Mouse (Mus musculus) intestine, embryonic 14.5 days (tissue): ENCODE data around the gene Gm21170. TPM values are rescaled to one million over a fixed set of nuclear protein-coding genes. Genes with fewer than 3 reads are reported as not detected.
"Not testable (repeated sequence)": the region's sequence is repeated elsewhere in the genome, so short reads cannot be mapped to it uniquely, and the experiment has no call there.

Experiments used
- ATAC-seq: fragments of 200-750 bp; cut with Nextera tagmentation; replicated peaks from 2 replicates; pipeline ENCODE4 v1.8.0; 2017; ENCODE audit warnings: low read depth, moderate number of reproducible peaks, moderate TSS enrichment, moderate library complexity; ENCODE audit not compliant: low FRiP score, low TSS enrichment
- DNase-seq: peaks from one replicate; pipeline ENCODE4 v3.0.0-alpha.2; 2018; ENCODE audit warnings: low spot score
- H3K27ac ChIP-seq: fragments of 300-500 bp; sonication (generic); 2 replicates; pipeline ENCODE4 v1.5.1; 2014; ENCODE audit warnings: low read depth, mild to moderate bottlenecking, control low read depth
- H3K27me3 ChIP-seq: fragments of 300-500 bp; sonication (generic); replicated peaks from 2 replicates; pipeline ENCODE4 v1.6.1; 2014; ENCODE audit warnings: low read length, control low read depth; ENCODE audit not compliant: control insufficient read depth, insufficient read depth
- H3K36me3 ChIP-seq: fragments of 300-500 bp; sonication (generic); 2 replicates; pipeline ENCODE4 v1.6.1; 2014; ENCODE audit warnings: low read length, control low read depth; ENCODE audit not compliant: control insufficient read depth, insufficient read depth
- H3K4me1 ChIP-seq: fragments of 300-500 bp; sonication (generic); replicated peaks from 2 replicates; pipeline ENCODE4 v1.6.1; 2014; ENCODE audit warnings: low read length, control low read depth, mixed read lengths; ENCODE audit not compliant: control insufficient read depth, insufficient read depth
- H3K4me2 ChIP-seq: fragments of 300-500 bp; sonication (generic); 2 replicates; pipeline ENCODE4 v1.6.1; 2014; ENCODE audit warnings: low read length
- H3K4me3 ChIP-seq: fragments of 300-500 bp; sonication (generic); 2 replicates; pipeline ENCODE4 v1.5.1; 2014; ENCODE audit warnings: low read depth, low read length, control low read depth, mixed read lengths
- H3K9ac ChIP-seq: fragments of 300-500 bp; sonication (generic); 2 replicates; pipeline ENCODE4 v1.6.1; 2014; ENCODE audit warnings: mild to moderate bottlenecking, low read length
- H3K9me3 ChIP-seq: fragments of 300-500 bp; sonication (generic); 2 replicates; pipeline ENCODE4 v1.6.1; 2016; ENCODE audit warnings: low read length, control low read depth; ENCODE audit not compliant: control insufficient read depth
- WGBS: fragments of 180-500 bp; shearing (Covaris S2); extraction: QIAGEN DNeasy Blood & Tissue Kit; methylation state at CpG from one replicate; pipeline ENCODE4 v1.1.7; 2014; 5-methylcytosine and 5-hydroxymethylcytosine counted together
- polyA plus RNA-seq: library from polyadenylated mRNA; unstranded; fragments of >200 nt; fragmentation: Nextera tagmentation; extraction: Ambion mirVana; gene quantifications from 2 replicates; pipeline ENCODE4 v1.2.1, GENCODE M21; 2014

Gene Gm21170
- polyA plus RNA-seq = not detected in 2 replicates

DNA sequence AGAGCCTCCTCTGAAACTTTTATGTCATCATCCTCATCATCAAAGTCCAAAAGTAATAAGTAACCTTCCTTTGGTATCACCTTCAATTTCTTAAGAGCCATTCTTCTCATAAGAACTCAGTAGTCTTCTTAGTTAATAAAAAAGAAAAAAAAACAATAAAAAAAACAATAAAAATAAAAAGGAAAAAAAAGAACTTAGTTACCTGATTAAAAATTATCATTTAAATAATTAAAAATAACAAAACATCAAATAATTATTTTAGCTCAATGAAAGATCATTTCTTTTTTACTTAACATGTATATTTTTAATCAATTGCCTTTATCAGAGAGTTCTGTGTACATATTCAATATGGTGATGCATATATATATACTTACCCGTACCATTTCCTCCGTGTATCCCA lies at the start of gene Gm21170:
Gene Gm21170, minus strand, starts transcription at position 101 of the 400 bp plus-strand sequence.
- H3K27ac ChIP-seq, H3K27me3 ChIP-seq, H3K9ac ChIP-seq, H3K4me1 ChIP-seq, ATAC-seq, H3K4me3 ChIP-seq, H3K9me3 ChIP-seq, H3K4me2 ChIP-seq, DNase-seq, H3K36me3 ChIP-seq: not testable (repeated sequence)
- WGBS = no CpG with 5 or more reads among the region's 2 CpGs

Other genes with a start within 250 kb of the Gm21170 start
- not detected in 2 replicates for gene Gm21256, start 240.1 kb downstream of the Gm21170 start, polyA plus RNA-seq